Mouse (Mus musculus) cerebral cortex, adult 2 months (tissue): ENCODE results near the gene Mmgt2.

Source experiments
- WGBS: fragments of 180-500 bp; shearing (Covaris S2); methylation state at CpG from one replicate; pipeline ENCODE4 v1.1.7; 2018; 5-methylcytosine and 5-hydroxymethylcytosine counted together

Mmgt2 gene

GRCm38 (mm10) chr11:62621079-62621478 is 27.4 kb upstream of the Mmgt2 start:
- whole genome bisulfite sequencing = 97% methylated on average over 8 of the region's 8 CpGs

DNA sequence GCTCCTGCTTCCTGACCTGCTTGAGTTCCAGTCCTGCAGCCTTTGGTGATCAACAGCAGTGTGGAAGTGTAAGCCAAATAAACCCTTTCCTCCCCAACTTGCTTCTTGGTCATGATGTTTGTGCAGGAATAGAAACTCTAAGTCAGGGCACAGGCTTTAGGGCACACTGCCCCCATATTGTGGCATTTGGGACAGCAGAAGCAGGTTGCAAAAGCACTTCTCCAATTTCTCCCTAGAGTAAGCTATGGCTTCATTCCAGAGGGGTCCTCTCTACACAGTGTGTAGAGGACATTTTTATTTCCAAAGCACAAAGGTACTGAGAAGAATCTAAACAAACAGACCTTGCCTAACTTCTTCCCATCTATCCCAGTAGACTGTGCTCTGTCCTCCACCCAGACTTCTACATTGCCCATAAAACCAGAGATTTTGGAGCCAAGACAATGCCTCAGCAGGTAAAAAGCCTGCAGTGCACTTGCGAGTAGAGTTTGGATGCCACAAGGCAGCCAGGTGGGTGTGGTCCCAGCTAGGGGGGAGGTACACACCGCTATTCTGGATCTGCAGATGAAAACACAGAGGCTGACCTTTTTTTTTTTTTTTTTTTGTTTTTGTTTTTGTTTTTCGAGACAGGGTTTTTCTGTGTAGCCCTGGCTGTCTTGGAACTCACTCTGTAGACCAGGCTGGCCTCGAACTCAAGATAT is 26.7 kb upstream of the Mmgt2 start:
- 74% methylated on average over 4 of the region's 4 CpGs for WGBS

GRCm38 (mm10) chr11:62622850-62623249 is 25.6 kb upstream of the Mmgt2 start:
- 86% methylated on average over 4 of the region's 4 CpGs for WGBS

- WGBS = 51% methylated on average over 10 of the region's 10 CpGs
Observed at GRCm38 (mm10) chr11:62624341-62625291, 23.8 kb upstream of the Mmgt2 start.

DNA sequence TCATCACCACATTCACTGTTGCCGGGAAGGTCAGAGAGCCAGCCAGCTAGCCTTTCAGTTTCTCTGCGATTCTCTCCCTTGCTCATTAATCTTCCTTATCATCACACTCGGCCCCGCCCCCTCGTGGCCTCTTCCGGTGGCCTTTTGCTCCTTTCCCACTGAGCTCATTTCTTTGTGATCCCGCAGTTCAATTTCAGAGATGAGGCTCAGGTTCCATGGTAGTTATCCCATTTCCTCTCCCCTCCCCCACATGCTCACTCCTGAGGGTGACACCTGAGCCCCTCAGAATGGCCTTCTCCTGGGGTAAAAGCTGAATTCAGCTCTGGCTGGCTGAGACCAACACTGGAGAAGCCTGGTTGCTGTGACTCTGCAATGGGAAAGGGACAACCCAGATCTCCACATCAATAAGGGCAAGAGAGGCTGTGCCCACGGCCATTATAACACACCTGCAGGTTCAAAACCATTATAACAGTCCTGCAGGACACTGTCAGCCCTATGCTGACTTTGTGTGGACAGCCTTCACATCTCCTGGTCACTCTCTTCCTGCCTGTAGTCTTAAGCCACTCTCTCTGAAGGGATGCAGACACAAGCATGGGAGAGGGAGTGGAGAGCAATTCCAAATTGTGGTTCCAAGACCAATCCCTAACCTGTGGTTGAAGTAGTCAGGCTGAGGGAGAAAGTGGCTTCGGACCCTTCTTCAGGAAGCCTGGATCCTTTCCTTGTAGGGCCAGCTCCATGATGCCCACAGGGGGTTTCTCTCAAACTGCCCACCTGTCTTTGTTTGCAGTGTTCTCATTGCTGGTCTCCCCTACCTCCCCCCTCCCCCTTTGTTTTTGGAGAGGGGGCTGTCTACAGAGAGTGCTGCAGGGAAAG is 18.9 kb upstream of the Mmgt2 start:
- WGBS = 31% methylated on average over 9 of the region's 9 CpGs

DNA sequence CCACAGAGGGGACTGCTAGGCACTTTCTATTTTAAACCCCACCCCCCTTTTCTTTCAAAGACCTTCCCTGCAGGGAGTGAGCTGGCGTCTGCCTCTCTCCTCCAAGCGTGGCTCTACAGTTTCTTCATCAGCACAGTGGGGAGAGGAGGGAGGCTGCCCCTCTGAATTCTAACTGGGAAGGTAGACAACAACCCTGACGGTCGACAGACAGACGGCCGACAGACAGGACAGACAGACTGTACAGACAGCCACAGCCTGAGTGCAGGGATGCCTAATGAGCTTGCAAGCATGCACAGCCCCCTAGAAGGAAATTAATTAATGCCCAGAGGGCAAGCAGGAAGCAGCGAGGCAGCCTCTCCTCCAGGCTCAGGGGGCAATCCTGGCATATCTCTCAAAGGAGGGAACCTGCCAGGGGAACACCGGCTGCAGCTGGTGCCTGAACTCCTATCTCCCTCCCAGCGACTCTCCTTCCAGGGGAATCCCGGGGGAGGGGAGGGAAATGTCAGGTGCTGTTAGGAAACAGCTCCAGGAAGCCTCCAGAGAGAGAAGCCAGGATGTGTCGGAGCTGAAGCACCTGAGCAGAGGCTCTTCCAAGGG is 18.1 kb upstream of the Mmgt2 start:
- WGBS = 7% methylated on average over 11 of the region's 11 CpGs

GRCm38 (mm10) chr11:62631138-62631537 is 17.3 kb upstream of the Mmgt2 start:
- WGBS = 74% methylated on average over 4 of the region's 4 CpGs

- 40% methylated on average over 3 of the region's 3 CpGs for WGBS
Observed at GRCm38 (mm10) chr11:62635406-62635805, 13.1 kb upstream of the Mmgt2 start.

- 39% methylated on average over 11 of the region's 11 CpGs for WGBS
Observed at GRCm38 (mm10) chr11:62636105-62636839, 12.2 kb upstream of the Mmgt2 start.

- WGBS = 46% methylated on average over 3 of the region's 3 CpGs
Observed at GRCm38 (mm10) chr11:62636840-62637221, 11.6 kb upstream of the Mmgt2 start.

DNA sequence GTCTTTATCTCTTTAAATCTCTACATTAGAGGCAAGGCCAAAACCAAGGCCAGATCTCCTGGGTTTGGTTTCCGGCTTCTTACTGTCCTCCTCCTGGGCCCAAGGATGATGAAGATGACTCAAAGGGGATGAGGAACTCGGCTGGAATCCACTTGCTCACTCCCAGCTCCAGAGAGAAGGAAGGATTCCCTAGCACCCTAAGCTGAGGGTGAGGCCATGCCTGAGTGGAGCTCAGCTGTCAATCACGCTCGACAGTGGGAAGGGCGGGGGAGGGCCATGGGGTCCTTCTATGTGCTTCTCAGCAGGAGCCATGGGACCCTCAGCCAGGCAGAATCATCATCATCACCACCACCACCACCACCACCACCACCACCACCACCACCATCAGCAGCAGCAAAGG is 11.1 kb upstream of the Mmgt2 start:
- 71% methylated on average over 5 of the region's 5 CpGs for WGBS

DNA sequence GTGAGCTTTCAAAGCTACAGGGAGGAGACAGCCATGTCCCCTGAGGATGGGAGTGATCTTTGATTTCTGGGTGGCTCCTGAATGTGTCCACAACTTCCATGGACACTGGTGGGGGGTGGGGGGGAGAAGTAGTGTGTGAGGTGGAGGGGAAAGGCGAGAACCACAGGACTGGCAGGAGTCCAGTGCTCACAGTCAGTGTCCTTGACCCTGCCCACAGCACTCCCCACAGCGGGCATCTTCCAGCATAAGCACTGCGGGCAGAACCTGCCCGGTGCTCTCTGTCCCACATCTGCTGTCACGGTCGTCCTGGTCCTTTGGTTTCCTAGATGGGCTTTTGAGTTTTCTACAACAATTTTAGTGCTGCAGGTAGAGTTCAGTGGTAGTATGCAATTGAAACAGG is 10.7 kb upstream of the Mmgt2 start:
- 75% methylated on average over 6 of the region's 6 CpGs for WGBS

DNA sequence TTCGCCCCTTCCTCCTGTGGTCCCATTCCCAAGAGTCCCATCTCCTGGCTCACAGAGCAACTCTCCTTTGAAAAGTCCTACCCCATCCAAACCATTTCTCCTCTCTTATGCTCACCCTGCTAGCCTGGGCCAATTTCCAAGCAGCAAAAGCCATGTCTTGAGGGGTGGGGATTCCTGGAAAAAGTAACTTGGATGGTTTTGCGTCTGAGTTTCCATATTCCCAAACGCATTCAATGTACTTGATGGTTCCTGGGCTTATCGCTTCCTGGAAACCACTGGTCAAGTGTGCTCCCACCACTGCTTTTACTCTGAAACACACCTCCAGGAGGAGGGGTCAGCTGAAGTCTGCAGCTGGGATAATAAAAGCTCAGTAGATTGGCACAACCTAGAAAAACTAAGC is 10.1 kb upstream of the Mmgt2 start:
- WGBS = 90% methylated on average over 4 of the region's 4 CpGs

GRCm38 (mm10) chr11:62640378-62640777 is 8.1 kb upstream of the Mmgt2 start:
- 64% methylated on average over 3 of the region's 3 CpGs for WGBS

DNA sequence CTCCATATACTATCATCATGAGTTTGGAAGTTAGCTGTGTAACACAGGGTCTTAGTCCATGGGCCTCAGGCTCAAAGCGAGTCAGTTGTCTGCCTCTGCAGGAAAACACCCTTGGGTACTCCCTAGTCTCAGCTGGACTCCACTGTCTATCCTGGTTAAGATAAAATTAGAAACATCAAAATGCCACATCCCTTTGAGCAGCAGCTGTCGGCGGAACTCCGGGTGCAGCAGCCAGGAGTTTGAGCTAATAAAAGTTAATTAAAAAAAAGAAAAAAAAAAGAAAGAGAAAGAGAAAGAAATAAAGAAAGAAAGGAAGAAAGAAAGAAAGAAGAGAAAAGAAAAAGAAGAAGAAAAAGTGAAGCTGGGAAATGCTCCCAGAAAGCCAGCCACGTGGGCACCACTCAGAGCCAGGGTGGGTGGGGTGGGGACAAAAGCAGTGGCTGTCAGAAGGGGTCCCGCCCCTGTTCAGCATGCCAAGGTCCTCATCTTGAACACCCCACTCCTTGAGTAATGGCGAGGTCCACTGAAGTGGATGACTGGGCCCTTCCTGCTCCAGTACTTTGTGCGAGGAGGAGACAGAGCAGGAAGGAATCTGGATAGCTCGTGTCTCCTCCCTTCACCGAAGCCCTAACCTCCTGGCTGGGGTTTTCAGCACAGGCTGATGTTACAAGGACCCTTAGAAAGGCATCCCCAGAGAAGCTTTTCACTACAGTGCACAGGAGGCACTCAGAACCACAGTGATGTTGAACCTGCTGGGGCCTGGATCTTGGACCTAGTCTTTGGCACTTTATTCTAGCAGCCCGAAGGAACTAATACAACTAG is 6.2 kb upstream of the Mmgt2 start:
- WGBS = 41% methylated on average over 11 of the region's 11 CpGs

DNA sequence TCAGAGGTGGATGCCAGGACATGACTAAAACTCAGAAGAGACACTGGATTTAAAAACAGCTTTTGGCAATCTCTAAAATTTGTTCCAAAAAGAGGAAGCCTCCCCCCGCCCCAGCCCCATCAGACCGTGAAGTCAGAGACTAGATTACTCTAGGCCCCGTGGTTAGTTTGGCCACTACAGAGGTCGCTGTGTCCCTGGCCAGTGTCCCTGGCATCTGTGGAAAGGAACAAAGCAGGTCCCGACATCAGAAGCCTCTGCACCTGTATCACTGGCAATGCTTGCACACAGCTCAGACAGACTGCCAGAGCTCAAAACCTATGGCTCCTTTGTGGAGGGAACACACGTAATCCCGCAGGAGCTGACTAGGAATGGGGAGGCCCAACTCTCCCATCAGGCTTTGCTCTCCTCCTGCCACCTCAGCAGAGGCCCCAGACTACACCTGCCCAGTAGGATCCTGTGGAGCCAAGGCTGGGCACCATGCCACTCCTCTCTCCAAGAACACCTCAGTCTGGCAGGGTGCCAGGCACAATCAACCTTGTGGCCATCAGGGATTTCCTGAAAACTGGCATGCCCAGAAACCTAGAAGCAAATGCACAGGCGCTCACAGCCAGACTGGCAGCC is 5.3 kb upstream of the Mmgt2 start:
- WGBS = 49% methylated on average over 8 of the region's 8 CpGs

DNA sequence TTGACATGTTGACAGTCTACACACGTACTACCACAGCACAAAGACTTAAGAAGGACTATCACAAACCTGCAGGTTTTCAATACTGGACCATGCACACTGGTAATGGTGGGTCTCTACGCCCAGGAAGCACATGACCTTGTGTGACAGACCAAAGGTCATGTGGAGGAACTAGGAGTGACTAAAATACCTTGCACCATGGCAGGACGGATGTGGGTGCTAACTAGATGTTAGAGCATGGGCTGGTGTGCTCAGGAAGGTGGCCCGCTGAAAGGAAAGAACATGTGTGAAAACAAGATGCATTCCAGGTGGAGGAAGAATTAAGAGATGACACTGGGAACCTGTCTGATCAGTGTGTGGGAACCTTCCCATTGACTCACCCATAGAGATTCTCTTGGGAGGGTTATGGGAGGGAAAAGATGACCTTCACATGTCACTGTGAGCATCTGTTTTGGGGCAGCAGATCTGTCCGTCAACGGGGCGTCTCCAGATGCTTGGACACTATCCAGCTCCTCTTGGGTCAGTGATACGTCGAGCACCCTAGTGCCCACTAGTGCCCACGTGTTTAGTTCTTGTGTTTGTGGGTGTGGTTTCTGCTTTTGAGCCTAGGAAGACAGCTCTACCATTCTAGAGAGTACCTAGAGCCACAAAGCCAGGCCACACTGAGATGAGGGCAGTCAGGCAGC is 4.6 kb upstream of the Mmgt2 start:
- 79% methylated on average over 10 of the region's 10 CpGs for WGBS

GRCm38 (mm10) chr11:62644602-62645336 is 3.7 kb upstream of the Mmgt2 start:
- WGBS = 95% methylated on average over 5 of the region's 5 CpGs
